Mouse (Mus musculus): Measurements from ENCODE around the gene Fdps.

DNA sequence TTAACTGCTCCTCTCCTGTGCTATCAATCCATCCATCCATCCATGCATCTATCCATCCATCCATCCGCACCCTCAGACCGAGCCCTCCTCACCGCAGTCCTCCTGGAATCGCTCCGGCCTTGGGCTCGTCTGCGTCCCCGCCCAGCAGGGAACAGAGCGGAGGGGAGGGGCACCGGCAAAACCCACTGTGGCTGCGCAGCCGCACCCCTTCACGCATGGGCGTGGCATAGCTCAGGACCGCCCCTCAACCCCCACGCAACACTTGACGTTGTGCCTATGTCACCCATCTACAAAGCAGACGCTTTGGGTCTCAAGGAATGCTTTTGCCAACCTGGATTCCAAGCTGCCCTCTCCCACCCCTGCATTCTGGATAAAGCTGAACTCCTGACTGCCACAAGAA is 8.6 kb downstream of the Fdps start, which contains the start of gene Rusc1:
- TF ChIP-seq CTCF (IDR thresholded peaks at IDR 0.05; ENCODE audit: low read depth, low read length) (no peak), POLR2A (IDR thresholded peaks at IDR 0.05; ENCODE audit: borderline replicate concordance, low read depth, low read length) (no peak)

Data from bone marrow macrophage, adult 2 months (primary cell).